In genomic region chr2:180996436-180996835, GRCm38 (mm10) we compare ENCODE assay signal across 8 mouse cellular contexts. TPM values are rescaled to one million over a fixed set of nuclear protein-coding genes. Genes with fewer than 3 reads are reported as not detected.
DNase-seq lines count a peak whose midpoint lies in the region; ATAC-seq and TF ChIP-seq lines count a peak whose summit lies in the region.

No protein-coding gene starts in this region.

- DNase-seq in 3T3-L1 (ENCODE audit: low read depth, low spot score): peak; percentile 72
- DNase-seq in ES-E14 (ENCODE audit: low read depth, low spot score): peak; percentile 29
- peak; percentile 73 to 75 for DNase-seq in cerebellum, postnatal 14 days
- peak; percentile 49 for DNase-seq in kidney, adult 9 months
- no peak for DNase-seq in spleen, postnatal 4 days (ENCODE audit: low spot score in 2 of 2)

- H3K4me3 ChIP-seq in ES-E14 (ENCODE audit: insufficient read depth in 1 of 2, low read depth in 1 of 2, low read length in 2 of 2, poor library complexity in 1 of 2, severe bottlenecking in 1 of 2): no peak overlapping the region
- no peak overlapping the region for H3K4me3 ChIP-seq in limb, embryonic 13.5 days
- no peak overlapping the region for H3K4me3 ChIP-seq in neural tube, embryonic 14.5 days (ENCODE audit: low read depth, low read length)

- H3K9ac ChIP-seq in ES-E14 (ENCODE audit: insufficient read depth, low read depth, low read length, poor library complexity, severe bottlenecking): no peak overlapping the region
- no peak overlapping the region for H3K9ac ChIP-seq in limb, embryonic 13.5 days
- no peak overlapping the region; the same call in 1 of the 2 replicates for H3K9ac ChIP-seq in neural tube, embryonic 14.5 days (replicated peaks; ENCODE audit: low read depth, low read length)

- WGBS in limb, embryonic 13.5 days: 15% methylated on average over 5 of the region's 5 CpGs
- WGBS in neural tube, embryonic 14.5 days: 18% methylated on average over 5 of the region's 5 CpGs

- H3K27ac ChIP-seq in ES-E14 (ENCODE audit: insufficient read depth, low read depth, low read length, poor library complexity, severe bottlenecking): no peak overlapping the region
- H3K27ac ChIP-seq in limb, embryonic 13.5 days: no peak overlapping the region
- H3K27ac ChIP-seq in neural tube, embryonic 14.5 days (ENCODE audit: low read depth, low read length): no peak overlapping the region

- no peak overlapping the region for H3K4me2 ChIP-seq in limb, embryonic 13.5 days (replicated peaks)
- H3K4me2 ChIP-seq in neural tube, embryonic 14.5 days (ENCODE audit: low read depth, low read length): no peak overlapping the region

- no peaks in the 10 kb centered on the region for H3K4me1 ChIP-seq in ES-E14 (ENCODE audit: control insufficient read depth in 2 of 2, insufficient read depth in 2 of 2, low read length in 2 of 2, poor library complexity in 1 of 2)
- H3K4me1 ChIP-seq in limb, embryonic 13.5 days: no peaks in the 10 kb centered on the region
- no peaks in the 10 kb centered on the region for H3K4me1 ChIP-seq in neural tube, embryonic 14.5 days (ENCODE audit: control insufficient read depth, insufficient read depth, low read length)

- H3K9me3 ChIP-seq in ES-E14 (ENCODE audit: control insufficient read depth, insufficient read depth, low read depth, low read length): no peaks in the 10 kb centered on the region
- no peaks in the 10 kb centered on the region for H3K9me3 ChIP-seq in limb, embryonic 13.5 days
- H3K9me3 ChIP-seq in neural tube, embryonic 14.5 days (ENCODE audit: control insufficient read depth, low read length): no peaks in the 10 kb centered on the region

- in situ Hi-C loops in ES-E14 (cut with MboI; ENCODE audit: low sequenced_read_pairs in 2 of 2, unreplicated experiment in 2 of 2): loop anchor here in 1 of 2 experiments (5.0 kb wide), 1 partner anchor 66 kb away; no protein-coding TSS in a partner anchor

- no peaks in the 10 kb centered on the region for H3K27me3 ChIP-seq in limb, embryonic 13.5 days
- H3K27me3 ChIP-seq in neural tube, embryonic 14.5 days (ENCODE audit: control insufficient read depth, insufficient read depth, low read length): no peaks in the 10 kb centered on the region

- H3K36me3 ChIP-seq in ES-E14 (ENCODE audit: control insufficient read depth, insufficient read depth, low read length, poor library complexity, severe bottlenecking): no peaks in the 10 kb centered on the region
- no peaks in the 10 kb centered on the region for H3K36me3 ChIP-seq in limb, embryonic 13.5 days
- H3K36me3 ChIP-seq in neural tube, embryonic 14.5 days (ENCODE audit: control insufficient read depth, insufficient read depth, low read length): no peaks in the 10 kb centered on the region

- peak; percentile 73 for ATAC-seq in granulocyte monocyte progenitor cell, adult 5-6 weeks (replicated peaks; ENCODE audit: poor library complexity, severe bottlenecking)
- peak; percentile 49; the same call in 1 of the 2 replicates for ATAC-seq in limb, embryonic 13.5 days (ENCODE audit: low FRiP score, low read depth)
- peak; percentile 55 for ATAC-seq in neural tube, embryonic 14.5 days (ENCODE audit: low read depth)

TF ChIP-seq in ES-E14, 5 proteins besides CTCF, POLR2A, EP300 and RAD21:
- TF ChIP-seq HCFC1 (IDR thresholded peaks at IDR 0.05; ENCODE audit: borderline replicate concordance, insufficient read depth, low read length) (no peak), ZC3H11A (IDR thresholded peaks at IDR 0.05; ENCODE audit: borderline replicate concordance, low read depth, low read length) (peak; percentile 79)

RNA-seq across cellular contexts. Expression of gene Col20a1, which starts 10.1 kb away (rescaled TPM):
- total RNA-seq in ES-E14 (2012; rRNA removed): 0.80 and 0.90 TPM in 2 replicates
- 1.6 TPM in 1 of 2 replicates, not detected in the other for total RNA-seq in granulocyte monocyte progenitor cell, adult 5-6 weeks (2014; fragmentation: Nextera tagmentation)
- 0.04 TPM in 1 of 2 replicates, not detected in the other for total RNA-seq in granulocyte monocyte progenitor cell, adult 5-6 weeks (2017)
- polyA plus RNA-seq in limb, embryonic 13.5 days (2015; fragmentation: Nextera tagmentation; extraction: Ambion mirVana): 1.4 and 1.6 TPM in 2 replicates
- polyA plus RNA-seq in neural tube, embryonic 14.5 days (2014; fragmentation: Nextera tagmentation; extraction: Ambion mirVana): 0.31 and 0.60 TPM in 2 replicates

RNA-seq across cellular contexts. Expression of gene Arfgap1, which starts 29.4 kb away (rescaled TPM):
- total RNA-seq in ES-E14 (2012; rRNA removed): 46.7 and 55.0 TPM in 2 replicates
- total RNA-seq in granulocyte monocyte progenitor cell, adult 5-6 weeks (2014; fragmentation: Nextera tagmentation): 27.5 and 31.3 TPM in 2 replicates
- 28.1 and 30.1 TPM in 2 replicates for total RNA-seq in granulocyte monocyte progenitor cell, adult 5-6 weeks (2017)
- polyA plus RNA-seq in limb, embryonic 13.5 days (2015; fragmentation: Nextera tagmentation; extraction: Ambion mirVana): 143 and 156 TPM in 2 replicates
- 87.0 and 95.2 TPM in 2 replicates for polyA plus RNA-seq in neural tube, embryonic 14.5 days (2014; fragmentation: Nextera tagmentation; extraction: Ambion mirVana)

RNA-seq across cellular contexts. Expression of gene Nkain4, which starts 41.9 kb away (rescaled TPM):
- total RNA-seq in ES-E14 (2012; rRNA removed): 7.8 and 12.4 TPM in 2 replicates
- not detected in 2 replicates for total RNA-seq in granulocyte monocyte progenitor cell, adult 5-6 weeks (2014; fragmentation: Nextera tagmentation)
- not detected in 2 replicates for total RNA-seq in granulocyte monocyte progenitor cell, adult 5-6 weeks (2017)
- polyA plus RNA-seq in limb, embryonic 13.5 days (2015; fragmentation: Nextera tagmentation; extraction: Ambion mirVana): 7.7 and 10.6 TPM in 2 replicates
- 86.5 and 97.0 TPM in 2 replicates for polyA plus RNA-seq in neural tube, embryonic 14.5 days (2014; fragmentation: Nextera tagmentation; extraction: Ambion mirVana)

RNA-seq across cellular contexts. Expression of gene Chrna4, which starts 46.9 kb away (rescaled TPM):
- 0.71 and 0.90 TPM in 2 replicates for total RNA-seq in ES-E14 (2012; rRNA removed)
- not detected in 2 replicates for total RNA-seq in granulocyte monocyte progenitor cell, adult 5-6 weeks (2014; fragmentation: Nextera tagmentation)
- total RNA-seq in granulocyte monocyte progenitor cell, adult 5-6 weeks (2017): not detected in 2 replicates
- 1.7 and 2.4 TPM in 2 replicates for polyA plus RNA-seq in limb, embryonic 13.5 days (2015; fragmentation: Nextera tagmentation; extraction: Ambion mirVana)
- polyA plus RNA-seq in neural tube, embryonic 14.5 days (2014; fragmentation: Nextera tagmentation; extraction: Ambion mirVana): 62.4 and 62.8 TPM in 2 replicates

Comparison
In these comparisons a context has a peak if more than half of its experiments do, and no peak if none do; other contexts are left out.
1. DNase-seq: peak in 3T3-L1 (single experiment), ES-E14 (single experiment), cerebellum, postnatal 14 days (2 of 2) and kidney, adult 9 months (single experiment); none in spleen, postnatal 4 days (0 of 2).
2. Peak in every context shown above with its lines, with median percentiles within 50 percentile points of each other: ATAC-seq.